Mouse (Mus musculus) hindbrain, embryonic 10.5 days (tissue): Measurements from ENCODE around the gene Sipa1l2. TPM values are rescaled to one million over a fixed set of nuclear protein-coding genes. Genes with fewer than 3 reads are reported as not detected.
"Not testable (repeated sequence)": the region's sequence is repeated elsewhere in the genome, so short reads cannot be mapped to it uniquely, and the experiment has no call there.

Experiments used
- DNase-seq: peaks from one replicate; pipeline ENCODE4 v3.0.0-alpha.2; 2017; ENCODE audit warnings: low spot score
- H3K27ac ChIP-seq: fragments of 300-500 bp; sonication (generic); 2 replicates; pipeline ENCODE4 v1.5.1; 2016; ENCODE audit warnings: mild to moderate bottlenecking, moderate library complexity
- H3K27me3 ChIP-seq: fragments of 300-500 bp; sonication (generic); 2 replicates; pipeline ENCODE4 v1.6.1; 2016; ENCODE audit warnings: mild to moderate bottlenecking; ENCODE audit not compliant: poor library complexity, insufficient read depth, severe bottlenecking
- H3K36me3 ChIP-seq: fragments of 300-500 bp; sonication (generic); 2 replicates; pipeline ENCODE4 v1.6.1; 2016; ENCODE audit warnings: mild to moderate bottlenecking, moderate library complexity
- H3K4me1 ChIP-seq: fragments of 300-500 bp; sonication (generic); replicated peaks from 2 replicates; pipeline ENCODE4 v1.6.1; 2016; ENCODE audit warnings: mild to moderate bottlenecking
- H3K4me3 ChIP-seq: fragments of 300-500 bp; sonication (generic); 2 replicates; pipeline ENCODE4 v1.5.1; 2016; ENCODE audit warnings: mild to moderate bottlenecking, moderate library complexity
- H3K9me3 ChIP-seq: fragments of 300-500 bp; sonication (generic); 2 replicates; pipeline ENCODE4 v1.6.1; 2016; ENCODE audit warnings: mild to moderate bottlenecking, moderate library complexity
- WGBS: fragments of 180-500 bp; shearing (Covaris S2); methylation state at CpG from one replicate; pipeline ENCODE4 v1.1.7; 2016; 5-methylcytosine and 5-hydroxymethylcytosine counted together
- polyA plus RNA-seq: library from polyadenylated mRNA; unstranded; fragments of >200 nt; fragmentation: Nextera tagmentation; extraction: Ambion mirVana; gene quantifications from 2 replicates; pipeline ENCODE4 v1.2.1, GENCODE M21; 2016

The Sipa1l2 gene
- polyA plus RNA-seq, 1 experiment from 2014 or later = 20.1 TPM

DNA sequence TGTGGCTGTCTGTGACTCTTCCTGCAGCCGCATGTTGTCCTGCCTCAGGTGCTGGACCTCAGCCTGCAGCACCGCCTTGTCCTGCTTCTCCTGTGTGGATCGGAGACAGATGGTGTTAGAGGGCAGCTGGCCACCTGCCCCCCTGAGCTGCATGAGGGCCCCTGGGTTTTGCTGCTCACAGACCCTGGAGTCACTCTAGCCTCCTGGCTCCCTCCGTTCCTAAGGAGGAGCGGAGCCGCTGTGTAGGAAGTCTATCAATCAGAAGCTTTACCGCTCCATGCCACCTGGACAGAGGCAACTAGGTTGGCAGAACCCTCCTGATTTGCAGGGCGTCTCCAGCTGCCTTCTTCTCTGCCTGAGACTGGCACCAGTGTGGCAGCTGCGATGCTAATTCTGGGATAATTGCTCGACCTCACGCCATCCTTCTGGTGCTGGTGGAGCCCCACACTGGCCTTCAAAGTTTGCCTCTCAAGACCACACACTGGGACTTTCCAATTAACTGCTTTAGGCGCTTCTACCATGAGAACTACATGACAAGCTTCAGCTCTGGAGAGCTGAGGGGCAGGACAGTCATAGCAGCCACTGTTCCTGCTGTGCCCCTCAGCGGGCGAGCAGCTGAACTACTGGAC lies 150.3 kb downstream of the Sipa1l2 start:
- H3K27me3 ChIP-seq = 0 out of 2 replicates have a peak, but pooled peaks cover 2% of the 10 kb centered on the region
- WGBS = 87% methylated on average over 14 of the region's 14 CpGs
- DNase-seq = no peak
- no peak overlapping the region for H3K4me3 ChIP-seq
- H3K4me1 ChIP-seq = peaks cover 34% of the 10 kb centered on the region
- peaks cover 62% of the 10 kb centered on the region for H3K36me3 ChIP-seq
- peak overlapping the region; percentile 30; the same call in 1 of the 2 replicates for H3K27ac ChIP-seq
- no peaks in the 10 kb centered on the region for H3K9me3 ChIP-seq

DNA sequence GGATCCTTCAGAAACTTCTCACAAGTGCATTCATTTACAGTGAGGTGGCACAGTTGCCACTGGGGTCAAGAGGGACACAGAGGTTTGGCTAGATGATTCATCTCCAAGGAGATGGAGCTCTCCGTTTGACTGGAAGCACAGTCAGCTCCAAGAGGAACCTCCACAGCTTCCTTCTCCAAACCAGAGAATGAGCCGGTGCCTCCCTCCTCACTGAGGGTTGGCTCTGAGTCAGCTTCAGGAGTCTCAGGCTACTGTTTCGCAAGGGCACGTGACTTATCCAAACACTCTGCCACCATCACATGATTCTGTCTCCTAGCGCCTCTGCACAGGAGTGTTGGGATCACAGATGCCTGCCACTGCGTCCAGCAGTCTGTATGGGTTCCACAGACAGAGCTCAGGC lies 153.5 kb downstream of the Sipa1l2 start:
- Histone ChIP-seq H3K4me1 (peaks cover 28% of the 10 kb centered on the region), H3K4me3 (no peak overlapping the region), H3K36me3 (peaks cover 43% of the 10 kb centered on the region), H3K27me3 (0 out of 2 replicates have a peak, but pooled peaks cover 2% of the 10 kb centered on the region), H3K27ac (no peak overlapping the region), H3K9me3 (no peaks in the 10 kb centered on the region)
- WGBS = 87% methylated on average over 6 of the region's 6 CpGs
- no peak for DNase-seq

DNA sequence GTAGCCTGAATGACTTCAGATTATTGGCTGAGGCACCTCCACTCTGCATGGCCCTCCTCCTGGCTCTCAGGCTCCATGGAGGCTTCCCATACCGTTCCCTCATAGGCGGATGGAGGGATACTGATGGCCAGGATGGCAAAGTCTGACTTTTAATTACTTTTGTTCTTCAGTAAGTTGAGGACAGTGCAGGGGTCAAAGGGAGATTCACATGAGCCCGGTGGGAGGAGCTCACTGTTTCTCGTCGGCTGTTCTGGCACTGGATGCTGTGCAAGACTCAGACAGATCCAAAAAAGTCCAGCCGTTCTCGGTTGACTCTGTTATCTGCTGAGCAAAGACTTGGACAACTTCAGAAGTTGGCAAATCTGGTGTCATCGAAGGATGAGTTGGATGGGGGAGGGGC lies 155.0 kb downstream of the Sipa1l2 start:
- 91% methylated on average over 8 of the region's 8 CpGs for WGBS
- no peaks in the 10 kb centered on the region for H3K9me3 ChIP-seq
- no peak for DNase-seq
- H3K36me3 ChIP-seq = peaks cover 28% of the 10 kb centered on the region
- H3K4me1 ChIP-seq = peaks cover 29% of the 10 kb centered on the region
- H3K4me3 ChIP-seq = no peak overlapping the region
- H3K27me3 ChIP-seq = no peaks in the 10 kb centered on the region
- no peak overlapping the region for H3K27ac ChIP-seq

DNA sequence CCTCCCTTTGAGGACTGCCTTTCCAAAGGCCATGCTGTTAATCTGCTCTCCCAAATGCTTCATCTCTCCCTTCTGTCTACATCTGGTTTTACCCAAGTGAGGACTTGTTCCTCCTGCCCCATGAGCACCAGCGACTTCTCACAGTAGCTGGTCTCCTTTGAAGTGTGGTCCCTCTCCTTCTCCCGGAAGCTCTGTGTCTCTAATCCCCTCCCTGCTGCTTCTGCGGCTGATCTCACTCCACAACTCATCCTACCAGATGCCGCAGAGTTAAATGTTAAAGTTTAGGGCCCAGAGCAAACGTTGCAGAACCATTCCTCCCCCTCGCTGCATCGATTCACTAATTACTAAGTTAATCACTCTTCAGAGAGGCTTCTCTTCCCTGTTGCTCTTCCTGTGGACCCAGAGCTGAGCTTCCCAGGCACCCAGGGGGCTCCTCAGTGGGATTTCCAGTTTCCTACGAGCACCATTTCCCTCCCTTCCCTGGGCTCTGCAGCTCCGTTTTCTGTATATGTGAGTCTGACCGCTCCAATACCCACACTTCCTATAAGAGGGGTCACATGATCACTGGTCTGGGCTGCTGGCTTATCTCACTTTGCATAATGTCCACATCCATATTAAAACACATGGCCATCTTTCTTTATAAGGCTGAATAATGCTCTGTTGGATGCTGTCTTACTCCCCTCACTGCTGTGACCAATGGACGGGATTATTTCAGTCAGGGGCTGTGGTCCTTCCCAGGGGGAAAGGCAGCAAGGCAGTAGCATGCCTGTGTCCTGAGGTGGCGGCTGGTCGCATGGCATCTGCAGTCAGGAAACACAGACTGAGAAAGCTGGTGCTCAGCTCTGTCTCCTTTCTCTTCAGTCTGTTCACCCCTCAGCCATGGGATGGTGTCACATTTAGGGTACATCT lies 156.4 kb downstream of the Sipa1l2 start:
- WGBS = 30% methylated on average over 13 of the region's 13 CpGs
- no peak for DNase-seq
- no peaks in the 10 kb centered on the region for H3K27me3 ChIP-seq
- H3K9me3 ChIP-seq = no peaks in the 10 kb centered on the region
- H3K4me3 ChIP-seq = no peak overlapping the region
- peak overlapping the region; percentile 76 for H3K27ac ChIP-seq
- peaks cover 31% of the 10 kb centered on the region for H3K4me1 ChIP-seq
- H3K36me3 ChIP-seq = peaks cover 14% of the 10 kb centered on the region; the same call in 1 of the 2 replicates

DNA sequence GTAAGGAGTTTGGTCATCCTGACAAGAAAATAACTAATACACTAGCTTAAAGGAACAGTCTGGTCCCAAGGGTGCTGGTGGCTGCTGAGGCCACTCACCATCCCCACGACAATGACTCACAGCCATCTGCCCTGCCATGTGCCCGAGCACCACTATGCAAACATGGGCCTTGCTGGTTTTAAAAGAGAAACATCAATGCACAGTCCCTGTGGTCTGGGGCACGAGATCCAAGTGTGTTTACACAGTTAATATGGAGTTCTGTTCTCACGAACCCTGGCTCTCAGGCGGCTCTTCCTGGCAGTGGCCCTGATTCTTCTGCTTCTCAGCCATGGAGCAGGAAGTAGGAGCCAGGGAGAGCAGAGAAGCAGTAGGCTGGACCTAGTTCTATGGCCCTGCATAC lies 159.0 kb downstream of the Sipa1l2 start:
- WGBS = 68% methylated on average over 5 of the region's 5 CpGs
- no peaks in the 10 kb centered on the region for H3K36me3 ChIP-seq
- DNase-seq = no peak
- no peak overlapping the region for H3K4me3 ChIP-seq
- H3K9me3 ChIP-seq = peaks cover 3% of the 10 kb centered on the region
- H3K27ac ChIP-seq = peak overlapping the region; percentile 64; the same call in 1 of the 2 replicates
- H3K4me1 ChIP-seq = peaks cover 52% of the 10 kb centered on the region
- no peaks in the 10 kb centered on the region for H3K27me3 ChIP-seq

DNA sequence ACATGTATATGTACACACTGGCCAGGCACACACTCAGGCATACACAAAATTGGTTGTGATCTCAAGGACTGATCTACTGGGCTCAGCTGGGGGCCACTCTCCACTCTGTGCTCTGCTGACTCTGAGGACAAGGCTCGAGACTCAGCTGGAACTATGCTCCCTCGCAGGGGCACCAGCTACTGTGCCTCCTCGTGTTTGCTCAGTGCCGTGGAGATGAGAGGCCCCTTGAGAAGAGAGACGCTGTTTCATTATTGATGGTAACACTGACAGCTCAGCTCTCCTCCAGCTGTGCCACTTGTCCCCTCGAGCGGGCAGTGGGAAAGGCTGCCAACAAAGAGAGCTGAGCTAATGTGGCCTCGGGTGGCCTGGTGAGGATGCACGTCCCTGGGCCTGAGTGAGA lies 161.9 kb downstream of the Sipa1l2 start:
- Histone ChIP-seq H3K27me3 (no peaks in the 10 kb centered on the region), H3K27ac (peak overlapping the region; percentile 75), H3K4me3 (no peak overlapping the region), H3K36me3 (no peaks in the 10 kb centered on the region), H3K9me3 (peaks cover 15% of the 10 kb centered on the region), H3K4me1 (peaks cover 43% of the 10 kb centered on the region)
- DNase-seq = no peak
- WGBS = 38% methylated on average over 9 of the region's 9 CpGs

DNA sequence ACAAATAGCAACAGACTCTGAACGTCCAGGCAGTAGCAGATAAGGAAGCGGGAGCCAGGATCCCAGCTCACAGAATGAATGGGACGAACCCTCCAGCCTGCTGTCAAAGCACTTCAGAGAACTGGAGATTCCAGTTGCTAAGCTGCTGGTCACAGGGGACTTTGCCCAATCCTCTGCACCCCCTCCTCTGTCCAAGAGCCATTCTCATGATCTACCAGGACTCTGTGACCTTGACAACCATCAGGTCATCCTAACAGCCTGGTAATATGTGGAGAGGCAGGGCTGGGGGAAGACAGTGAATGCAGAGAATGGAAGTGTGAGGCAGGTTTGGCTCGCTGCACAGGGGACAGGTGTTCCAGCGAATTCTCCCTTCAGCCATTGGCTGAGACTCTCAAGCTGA lies 163.2 kb downstream of the Sipa1l2 start:
- 64% methylated on average over 5 of the region's 5 CpGs for WGBS
- H3K27ac ChIP-seq = peak overlapping the region; percentile 12; the same call in 1 of the 2 replicates
- H3K4me1 ChIP-seq = peaks cover 41% of the 10 kb centered on the region
- H3K36me3 ChIP-seq = no peaks in the 10 kb centered on the region
- H3K27me3 ChIP-seq = no peaks in the 10 kb centered on the region
- peaks cover 15% of the 10 kb centered on the region for H3K9me3 ChIP-seq
- no peak for DNase-seq
- no peak overlapping the region for H3K4me3 ChIP-seq

DNA sequence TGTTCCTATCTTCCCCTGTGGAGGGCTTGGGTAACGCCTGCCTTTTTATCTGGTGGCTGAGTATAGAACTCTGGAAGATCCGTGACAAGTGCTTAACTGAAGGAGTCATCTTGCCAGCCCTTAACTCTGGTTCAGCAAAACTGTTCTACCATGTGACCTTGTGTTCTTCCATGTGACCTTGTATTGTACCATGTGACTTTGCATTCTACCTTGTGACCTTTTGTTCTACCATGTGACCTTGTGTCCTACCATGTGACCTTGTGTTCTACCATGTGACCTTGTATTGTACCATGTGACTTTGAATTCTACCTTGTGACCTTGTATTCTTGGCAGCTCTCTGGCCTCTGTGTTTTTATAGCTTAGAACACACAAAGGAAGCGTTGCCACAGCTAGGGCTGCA lies 168.3 kb downstream of the Sipa1l2 start:
- DNase-seq = no peak
- 89% methylated on average over 3 of the region's 3 CpGs for WGBS
- Histone ChIP-seq H3K9me3 (peaks cover 15% of the 10 kb centered on the region), H3K4me3 (no peak overlapping the region), H3K4me1 (peaks cover 12% of the 10 kb centered on the region), H3K27me3 (no peaks in the 10 kb centered on the region), H3K27ac (no peak overlapping the region), H3K36me3 (no peaks in the 10 kb centered on the region)

DNA sequence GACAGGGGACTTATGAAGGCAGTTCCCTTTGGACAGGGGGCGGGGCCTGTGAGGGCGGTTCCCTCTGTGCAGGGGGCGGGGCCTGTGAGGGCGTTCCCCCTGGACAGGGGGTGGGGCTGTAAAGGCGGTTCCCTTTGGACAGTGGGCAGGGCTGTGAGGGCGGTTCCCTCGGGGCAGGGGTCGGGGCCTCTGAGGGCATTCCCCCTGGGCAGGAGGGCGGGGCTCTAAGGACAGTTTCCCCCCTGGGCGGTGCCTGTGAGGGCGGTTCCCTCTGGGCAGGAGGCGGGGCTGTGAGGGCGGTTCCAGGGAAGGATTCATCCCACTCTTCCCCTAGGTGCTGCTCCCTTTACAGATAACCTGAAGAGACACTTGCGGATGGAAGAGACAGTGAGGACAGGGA lies 171.6 kb downstream of the Sipa1l2 start:
- no peaks in the 10 kb centered on the region for H3K27me3 ChIP-seq
- no peaks in the 10 kb centered on the region for H3K36me3 ChIP-seq
- no peaks in the 10 kb centered on the region for H3K9me3 ChIP-seq
- H3K27ac ChIP-seq = no peak overlapping the region
- WGBS = 33% methylated on average over 14 of the region's 14 CpGs
- no peak for DNase-seq
- no peak overlapping the region for H3K4me3 ChIP-seq
- peaks cover 9% of the 10 kb centered on the region for H3K4me1 ChIP-seq

DNA sequence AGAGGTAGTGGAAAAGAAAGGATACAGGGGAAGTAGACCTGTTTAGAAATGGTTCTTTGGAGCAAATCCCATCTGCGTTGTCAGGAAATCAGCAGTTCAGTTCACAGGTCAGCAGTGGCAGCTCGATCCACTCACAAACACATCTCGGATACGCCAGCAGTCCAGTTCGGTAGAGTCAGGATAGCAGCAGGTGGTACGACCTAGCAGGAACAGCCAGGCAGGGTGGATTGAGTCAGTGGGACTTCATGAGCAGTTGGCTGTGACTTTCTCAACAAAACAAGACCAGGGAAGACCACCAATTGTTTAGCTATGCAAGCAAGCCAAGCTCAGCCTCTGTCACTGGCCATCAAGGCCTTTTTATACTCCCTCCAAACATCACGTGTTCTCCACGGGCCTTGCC lies 173.9 kb downstream of the Sipa1l2 start:
- WGBS = 85% methylated on average over 8 of the region's 8 CpGs
- not testable (repeated sequence) for H3K36me3 ChIP-seq, H3K4me3 ChIP-seq, H3K9me3 ChIP-seq, H3K27ac ChIP-seq, DNase-seq, H3K27me3 ChIP-seq
- H3K4me1 ChIP-seq = peaks cover 13% of the 10 kb centered on the region

DNA sequence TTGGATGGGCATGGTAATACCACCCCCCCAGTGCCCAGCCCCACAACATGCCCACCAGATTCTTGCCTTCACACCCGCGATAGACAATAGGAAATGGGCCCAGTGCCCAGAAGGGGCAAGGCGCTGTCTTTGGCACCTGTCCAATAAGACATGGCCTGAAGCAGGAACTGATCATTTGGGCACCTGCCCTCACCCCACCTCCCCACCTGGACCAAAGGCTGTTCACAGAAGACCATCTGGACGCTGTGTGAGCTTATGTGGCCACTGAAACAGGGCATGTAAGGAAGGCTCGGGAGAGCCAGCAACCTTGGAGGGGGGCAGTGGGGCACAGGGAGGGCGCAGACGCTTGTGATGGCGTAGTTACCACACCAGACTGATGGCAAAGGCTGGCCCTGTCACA lies 174.6 kb downstream of the Sipa1l2 start:
- Histone ChIP-seq H3K36me3 (no peaks in the 10 kb centered on the region), H3K27ac (no peak overlapping the region), H3K4me3 (no peak overlapping the region), H3K4me1 (peaks cover 18% of the 10 kb centered on the region), H3K27me3 (no peaks in the 10 kb centered on the region), H3K9me3 (no peaks in the 10 kb centered on the region)
- no peak for DNase-seq
- 90% methylated on average over 8 of the region's 8 CpGs for WGBS

DNA sequence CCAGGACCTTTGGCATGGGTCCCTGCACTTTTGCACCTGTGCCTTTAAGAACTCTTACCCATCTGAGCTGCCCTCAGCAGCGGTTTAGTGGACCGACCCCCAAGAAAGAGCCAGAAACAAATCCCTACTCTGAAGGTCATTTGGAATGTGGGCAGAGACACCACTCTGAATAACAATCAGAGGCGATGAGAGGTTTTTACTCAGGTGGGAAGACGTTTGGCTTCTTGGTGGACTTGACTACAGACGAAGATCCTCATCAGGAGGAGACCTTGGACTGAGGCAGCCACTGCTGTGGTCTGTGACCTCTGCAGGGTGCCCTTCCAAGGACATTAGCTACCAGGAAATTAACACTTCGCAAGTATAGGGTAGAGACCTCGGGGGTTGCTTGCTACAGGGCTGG lies 177.9 kb downstream of the Sipa1l2 start:
- no peak overlapping the region for H3K4me3 ChIP-seq
- no peak for DNase-seq
- no peak overlapping the region for H3K27ac ChIP-seq
- no peaks in the 10 kb centered on the region for H3K36me3 ChIP-seq
- no peaks in the 10 kb centered on the region for H3K27me3 ChIP-seq
- peaks cover 34% of the 10 kb centered on the region for H3K4me1 ChIP-seq
- no peaks in the 10 kb centered on the region for H3K9me3 ChIP-seq
- 60% methylated on average over 7 of the region's 7 CpGs for WGBS

DNA sequence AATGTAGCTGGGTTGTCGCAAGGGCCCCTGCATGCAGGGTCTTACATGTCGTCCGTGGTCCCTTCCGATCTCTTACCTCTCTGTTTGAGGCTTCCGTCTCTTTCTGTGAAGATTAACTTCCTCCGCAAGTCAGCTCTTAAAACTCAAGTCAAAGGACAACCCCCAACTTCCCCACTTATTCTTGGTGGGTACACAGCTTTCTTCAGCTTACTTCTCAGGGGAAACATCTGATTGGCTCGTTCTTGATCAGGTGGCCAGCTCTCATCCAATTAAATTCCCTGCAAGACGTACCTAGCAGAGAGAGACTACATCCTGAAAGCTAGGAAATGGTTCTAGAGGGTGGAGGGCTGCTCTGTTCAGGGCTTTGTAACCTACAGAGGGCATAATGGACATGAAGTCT lies 178.3 kb downstream of the Sipa1l2 start:
- WGBS = 73% methylated on average over 8 of the region's 8 CpGs
- Histone ChIP-seq H3K4me1 (peaks cover 38% of the 10 kb centered on the region), H3K27ac (no peak overlapping the region), H3K36me3 (no peaks in the 10 kb centered on the region), H3K4me3 (no peak overlapping the region), H3K27me3 (no peaks in the 10 kb centered on the region), H3K9me3 (no peaks in the 10 kb centered on the region)
- no peak for DNase-seq
